In the genomic region with DNA sequence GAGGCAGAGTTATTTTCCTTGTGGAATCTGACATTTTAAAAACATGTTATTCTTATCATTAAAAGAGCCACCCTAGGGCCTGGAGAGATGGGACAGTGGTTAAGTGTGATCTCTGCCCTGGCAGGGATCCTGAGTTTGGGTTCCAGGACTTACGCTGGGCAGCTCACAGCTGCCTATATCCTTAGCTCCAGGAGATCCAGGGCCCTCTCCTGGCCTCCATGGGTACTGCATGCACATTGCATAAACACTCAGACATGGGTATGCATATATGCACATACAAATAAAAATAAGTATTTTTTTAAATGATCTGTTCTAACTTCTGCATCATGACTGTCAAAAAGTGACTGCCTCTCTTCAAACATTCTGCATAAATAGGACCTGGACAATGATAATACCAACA, we compare ENCODE assay signal across 8 mouse cellular contexts.
DNase-seq lines count a peak whose midpoint lies in the region.

No protein-coding gene starts in this region.

- DNase-seq in cerebellum, postnatal 10 days: peak; percentile 45 to 50
- DNase-seq in cerebellum, adult 11-12 months: no peak
- peak; percentile 14 for DNase-seq in left cerebral cortex, postnatal 4 days
- no peak for DNase-seq in left cerebral cortex, postnatal 36 days (ENCODE audit: low spot score in 2 of 2)
- peak; percentile 5 for DNase-seq in NIH3T3 (ENCODE audit: low read depth)
- peak; percentile 28 to 31 for DNase-seq in kidney, postnatal 4 days
- no peak for DNase-seq in gastrocnemius, postnatal 10 days
- no peak for DNase-seq in MN1 (ENCODE audit: low spot score)

- intact Hi-C loops in left cerebral cortex, postnatal 4 days (cut with DNase I): no loop called here
- intact Hi-C loops in left cerebral cortex, postnatal 36 days (cut with DNase I): no loop called here

Comparison
In these comparisons a context has a peak if more than half of its experiments do, and no peak if none do; other contexts are left out.
1. DNase-seq: peak in cerebellum, postnatal 10 days (2 of 2), left cerebral cortex, postnatal 4 days (single experiment), NIH3T3 (single experiment) and kidney, postnatal 4 days (2 of 2); none in cerebellum, adult 11-12 months (single experiment), left cerebral cortex, postnatal 36 days (0 of 2), gastrocnemius, postnatal 10 days (single experiment) and MN1 (single experiment).